Mouse (Mus musculus) embryonic facial prominence, embryonic 10.5 days (tissue): ENCODE data around the gene Nutf2-ps1. TPM values are rescaled to one million over a fixed set of nuclear protein-coding genes. Genes with fewer than 3 reads are reported as not detected.

Experiments
- DNase-seq: peaks from one replicate; pipeline ENCODE4 v3.0.0-alpha.2; 2017; ENCODE audit warnings: low spot score
- H3K27ac ChIP-seq: fragments of 300-500 bp; sonication (generic); replicated peaks from 2 replicates; pipeline ENCODE4 v1.5.1; 2016; ENCODE audit warnings: mild to moderate bottlenecking
- H3K27me3 ChIP-seq: fragments of 300-500 bp; sonication (generic); replicated peaks from 2 replicates; pipeline ENCODE4 v1.6.1; 2016; ENCODE audit warnings: low read depth, mild to moderate bottlenecking; ENCODE audit not compliant: poor library complexity, severe bottlenecking
- H3K36me3 ChIP-seq: fragments of 300-500 bp; sonication (generic); replicated peaks from 2 replicates; pipeline ENCODE4 v1.6.1; 2016; ENCODE audit warnings: mild to moderate bottlenecking, moderate library complexity
- H3K4me1 ChIP-seq: fragments of 300-500 bp; sonication (generic); 2 replicates; pipeline ENCODE4 v1.6.1; 2016
- H3K4me3 ChIP-seq: fragments of 300-500 bp; sonication (generic); 2 replicates; pipeline ENCODE4 v1.5.1; 2016; ENCODE audit warnings: mild to moderate bottlenecking, moderate library complexity
- H3K9me3 ChIP-seq: fragments of 300-500 bp; sonication (generic); 2 replicates; pipeline ENCODE4 v1.6.1; 2016; ENCODE audit warnings: mild to moderate bottlenecking
- WGBS: fragments of 180-500 bp; shearing (Covaris S2); methylation state at CpG from one replicate; pipeline ENCODE4 v1.1.7; 2016; 5-methylcytosine and 5-hydroxymethylcytosine counted together
- polyA plus RNA-seq: library from polyadenylated mRNA; unstranded; fragments of >200 nt; fragmentation: Nextera tagmentation; extraction: Ambion mirVana; gene quantifications from 2 replicates; pipeline ENCODE4 v1.2.1, GENCODE M21; 2016

Gene Nutf2-ps1
- polyA plus RNA-seq, 1 experiment from 2014 or later = 567 TPM

DNA sequence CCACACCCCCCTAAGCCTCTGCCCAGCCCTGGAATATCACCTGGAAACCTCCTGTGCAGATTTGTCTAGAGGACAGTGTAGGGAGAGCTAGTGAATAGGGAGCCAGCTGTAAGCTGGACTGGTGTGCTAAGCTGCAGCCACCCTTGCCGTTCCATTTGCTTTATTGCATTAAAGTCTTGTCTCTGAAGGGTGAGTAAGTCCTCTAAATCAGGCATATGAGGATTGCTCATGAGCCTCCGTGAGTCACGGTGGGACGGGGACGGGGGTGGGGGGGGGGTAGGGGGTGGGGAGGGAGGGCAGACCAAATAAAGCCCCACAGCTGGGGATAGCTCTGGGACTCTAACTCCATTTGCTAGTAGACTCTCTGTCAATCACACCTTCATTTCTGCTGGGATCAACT, 45.3 kb downstream of the Nutf2-ps1 start:
- DNase-seq = no peak
- Histone ChIP-seq H3K27ac (no peak overlapping the region), H3K4me3 (no peak overlapping the region), H3K4me1 (peaks cover 18% of the 10 kb centered on the region), H3K9me3 (no peaks in the 10 kb centered on the region), H3K36me3 (peaks cover 44% of the 10 kb centered on the region), H3K27me3 (no peaks in the 10 kb centered on the region)
- WGBS = 60% methylated on average over 5 of the region's 5 CpGs

DNA sequence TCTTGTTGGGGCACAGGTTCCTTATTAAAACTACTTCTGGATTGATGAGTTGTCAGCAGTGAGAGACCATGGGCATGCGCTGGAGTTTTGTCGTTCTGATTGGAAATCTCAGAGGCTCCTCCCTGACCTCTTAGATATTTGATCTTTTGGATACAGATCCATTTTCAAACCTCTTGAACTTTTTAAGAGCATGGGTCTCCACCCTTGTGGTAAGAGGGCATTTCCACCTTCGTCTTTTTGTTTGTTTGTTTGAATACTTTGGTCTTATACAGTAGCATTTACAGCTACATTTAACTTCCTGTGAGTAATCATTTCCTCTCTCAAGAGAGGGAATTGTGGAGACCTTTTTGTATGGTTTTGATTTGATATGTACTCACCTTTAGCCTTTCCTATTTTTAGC, 49.6 kb downstream of the Nutf2-ps1 start:
- no peak for DNase-seq
- Histone ChIP-seq H3K9me3 (no peaks in the 10 kb centered on the region), H3K4me1 (peaks cover 20% of the 10 kb centered on the region; the same call in 1 of the 2 replicates), H3K27ac (no peak overlapping the region), H3K27me3 (no peaks in the 10 kb centered on the region), H3K36me3 (peaks cover 80% of the 10 kb centered on the region), H3K4me3 (no peak overlapping the region)
- WGBS = 66% methylated on average over 3 of the region's 3 CpGs

DNA sequence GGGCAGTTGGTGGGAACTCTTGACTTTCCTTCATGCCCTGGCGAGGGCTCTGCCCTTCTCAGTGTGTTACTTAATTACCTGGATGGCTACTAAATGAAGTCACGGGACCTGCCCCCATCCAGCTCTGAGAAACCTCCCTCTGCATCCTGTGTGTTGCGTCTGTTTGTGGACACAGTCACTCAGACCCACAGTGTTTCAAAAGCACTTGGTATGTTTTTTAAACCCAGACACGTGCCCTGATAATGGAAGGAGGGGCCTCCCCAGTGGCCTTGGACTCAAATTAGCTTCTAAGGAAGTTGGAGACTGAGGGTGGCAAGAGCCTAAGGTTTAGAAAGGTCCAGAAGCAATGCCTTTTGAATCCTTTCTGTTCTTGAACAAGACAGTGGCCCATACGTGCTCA, 50.1 kb downstream of the Nutf2-ps1 start:
- H3K36me3 ChIP-seq = peaks cover 85% of the 10 kb centered on the region
- H3K4me1 ChIP-seq = peaks cover 20% of the 10 kb centered on the region; the same call in 1 of the 2 replicates
- H3K9me3 ChIP-seq = no peaks in the 10 kb centered on the region
- H3K27ac ChIP-seq = 0 out of 2 replicates have a peak overlapping the region, but pooled peaks have one; percentile 14
- H3K27me3 ChIP-seq = no peaks in the 10 kb centered on the region
- 81% methylated on average over 5 of the region's 5 CpGs for WGBS
- DNase-seq = no peak
- H3K4me3 ChIP-seq = no peak overlapping the region

Other genes with a start within 250 kb of the Nutf2-ps1 start
- 2.0 and 3.6 TPM in 2 replicates for gene Gm10197, start 217.3 kb downstream of the Nutf2-ps1 start, polyA plus RNA-seq
- 46.7 and 49.1 TPM in 2 replicates for gene Smndc1, start 198.5 kb downstream of the Nutf2-ps1 start, polyA plus RNA-seq
- gene Dusp5, start 60.0 kb downstream of the Nutf2-ps1 start, polyA plus RNA-seq = 6.9 and 7.8 TPM in 2 replicates
- 73.1 and 79.1 TPM in 2 replicates for gene Smc3, start 11.3 kb upstream of the Nutf2-ps1 start, polyA plus RNA-seq
- gene Rbm20, start 88.2 kb upstream of the Nutf2-ps1 start, polyA plus RNA-seq = 0.87 and 1.2 TPM in 2 replicates